Mouse (Mus musculus): Measurements from ENCODE around the gene Dhrs3.

Dhrs3 gene

DNA sequence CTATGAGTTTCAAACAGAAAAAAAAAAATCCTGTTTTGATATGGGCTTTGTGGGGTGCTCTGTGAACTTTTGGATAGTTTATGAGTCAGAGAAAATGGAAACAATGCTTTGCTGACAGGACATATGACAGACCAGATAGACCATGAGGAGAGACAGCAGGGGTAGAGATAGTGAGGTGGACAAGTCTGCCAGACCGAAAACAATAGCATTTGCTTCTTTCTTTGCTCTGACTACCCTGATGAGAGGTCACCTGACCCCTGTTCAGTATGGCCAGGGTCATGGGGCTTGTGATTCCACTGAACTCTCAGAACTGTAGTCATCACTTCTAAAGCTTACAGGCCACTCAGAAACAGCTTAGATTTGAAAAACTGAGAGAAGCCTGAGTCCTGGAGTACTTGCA, 84.4 kb downstream of the Dhrs3 start:
- DNase-seq, result no peak
